Mouse (Mus musculus) retina, postnatal 1 day (tissue): Measurements from ENCODE around the gene Spata2.

ENCODE experiments used
- DNase-seq: peaks from one replicate; pipeline ENCODE4 v3.0.0-alpha.2; 2012

Gene Spata2

GRCm38 (mm10) chr2:167492713-167493636 lies at the start of gene Spata2:
Gene Spata2, minus strand, starts transcription at chr2:167492887.
- DNase-seq, result peak; percentile 94

- DNase-seq, result no peak
Observed at GRCm38 (mm10) chr2:167542361-167542760, 49.7 kb upstream of the Spata2 start.

DNA sequence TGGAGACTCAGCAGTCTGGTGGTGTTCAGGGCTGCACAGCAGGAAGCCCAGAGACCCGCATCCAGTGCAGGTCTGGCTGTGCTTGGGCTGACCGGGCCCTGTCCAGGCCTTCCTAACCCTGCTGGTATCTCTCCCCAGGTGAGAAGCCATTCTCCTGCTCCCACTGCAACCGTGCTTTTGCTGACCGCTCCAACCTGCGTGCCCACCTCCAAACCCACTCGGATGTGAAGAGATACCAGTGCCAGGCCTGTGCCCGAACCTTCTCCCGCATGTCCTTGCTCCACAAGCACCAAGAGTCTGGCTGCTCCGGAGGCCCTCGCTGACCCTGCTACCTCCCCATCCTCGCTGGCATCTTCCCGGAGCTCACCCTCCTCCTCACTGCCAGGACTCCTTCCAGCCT lies 49.1 kb upstream of the Spata2 start:
- DNase-seq, result no peak

GRCm38 (mm10) chr2:167541324-167541723 lies 48.6 kb upstream of the Spata2 start:
- no peak for DNase-seq

GRCm38 (mm10) chr2:167540477-167541110 lies 47.9 kb upstream of the Spata2 start:
- no peak for DNase-seq

- peak; percentile 49 for DNase-seq
Observed at GRCm38 (mm10) chr2:167539536-167540476, 47.1 kb upstream of the Spata2 start.

- DNase-seq, result no peak
Observed at GRCm38 (mm10) chr2:167538671-167539306, 46.1 kb upstream of the Spata2 start.

DNA sequence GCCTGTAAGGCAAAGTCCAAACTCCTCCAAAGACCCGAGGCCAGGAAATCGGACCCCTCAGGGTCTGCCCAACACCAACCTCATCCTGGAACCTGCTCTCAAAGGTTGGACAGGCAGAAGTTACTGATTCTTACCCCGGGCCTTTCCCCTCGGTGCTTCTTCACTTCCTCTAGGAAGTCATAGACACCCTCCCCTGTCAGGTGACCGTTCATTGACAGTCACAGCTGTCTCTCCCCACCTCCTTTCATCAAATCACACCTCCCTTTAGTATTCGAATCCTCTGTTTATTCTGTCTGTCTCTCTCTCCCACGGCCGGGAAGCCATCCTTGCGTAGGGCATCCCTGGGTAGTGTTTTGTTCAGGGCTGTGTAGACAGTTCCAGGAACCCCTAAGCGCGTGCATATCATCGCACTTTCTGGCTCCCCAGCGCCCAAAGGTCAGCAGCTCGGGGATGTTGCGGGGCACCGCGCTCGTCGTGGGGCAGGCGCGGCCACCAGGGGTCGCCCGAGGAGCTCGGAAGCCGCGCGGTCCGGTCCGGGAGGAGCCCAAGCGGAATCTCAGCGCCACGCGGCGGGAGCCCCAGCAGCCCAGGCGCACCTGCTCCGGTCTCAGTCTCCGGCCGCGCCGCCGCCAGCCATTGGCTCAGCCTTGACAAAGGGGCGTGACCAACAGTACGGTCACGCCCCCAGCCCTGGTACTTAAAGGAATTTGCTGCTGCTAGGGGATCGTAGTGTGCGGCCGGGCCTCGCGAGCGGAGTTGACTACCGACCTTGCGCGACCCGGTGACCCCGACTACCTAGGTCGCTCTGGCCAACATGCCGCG lies 45.0 kb upstream of the Spata2 start, which contains the start of gene Snai1:
TSS of gene Snai1 (plus strand) at position 720 of the 822 bp plus-strand sequence.
- peak; percentile 97 for DNase-seq

GRCm38 (mm10) chr2:167536320-167536945 lies 43.7 kb upstream of the Spata2 start:
- DNase-seq, result no peak

DNA sequence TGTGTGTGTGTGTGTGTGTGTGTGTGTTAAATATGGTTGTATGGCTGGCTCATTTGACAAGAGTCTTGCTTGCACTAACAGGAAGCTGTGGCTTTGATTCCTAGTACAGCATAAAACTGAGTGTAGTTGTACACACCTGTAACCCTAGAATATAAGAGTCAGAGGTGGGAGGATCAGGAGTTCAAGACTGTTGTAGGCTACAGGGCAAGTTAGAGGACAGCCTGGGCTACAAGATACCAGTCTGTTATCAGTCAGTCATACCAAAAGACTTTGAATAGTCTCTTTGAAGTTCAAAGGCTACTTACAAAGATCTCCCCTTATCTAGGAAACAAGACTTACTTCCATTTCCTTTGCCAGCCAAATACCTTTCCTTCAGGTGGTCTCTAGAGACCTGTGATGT lies 41.2 kb upstream of the Spata2 start:
- DNase-seq, result no peak

DNA sequence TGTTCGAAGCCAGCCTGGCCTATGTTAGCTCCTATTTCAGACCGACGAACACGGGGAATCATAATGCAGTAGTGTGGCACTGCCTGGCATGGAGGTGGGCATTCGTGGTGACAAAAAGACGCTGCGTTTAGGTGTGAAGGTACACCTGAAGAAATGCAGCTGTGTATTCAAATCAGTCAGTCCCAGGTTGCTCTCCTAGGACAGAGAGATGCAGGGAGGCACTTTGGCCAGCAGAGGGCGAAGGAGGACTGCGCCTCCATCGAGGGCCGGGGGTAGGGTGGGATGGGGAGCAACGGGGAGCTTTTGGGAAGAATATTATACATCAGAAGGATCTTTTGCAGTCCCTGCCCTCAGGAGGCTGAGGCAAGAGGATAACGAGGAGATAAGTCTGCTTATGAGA lies 39.4 kb upstream of the Spata2 start:
- DNase-seq, result peak; percentile 62

GRCm38 (mm10) chr2:167530536-167530935 lies 37.8 kb upstream of the Spata2 start:
- no peak for DNase-seq

GRCm38 (mm10) chr2:167529935-167530513 lies 37.3 kb upstream of the Spata2 start:
- no peak for DNase-seq

DNA sequence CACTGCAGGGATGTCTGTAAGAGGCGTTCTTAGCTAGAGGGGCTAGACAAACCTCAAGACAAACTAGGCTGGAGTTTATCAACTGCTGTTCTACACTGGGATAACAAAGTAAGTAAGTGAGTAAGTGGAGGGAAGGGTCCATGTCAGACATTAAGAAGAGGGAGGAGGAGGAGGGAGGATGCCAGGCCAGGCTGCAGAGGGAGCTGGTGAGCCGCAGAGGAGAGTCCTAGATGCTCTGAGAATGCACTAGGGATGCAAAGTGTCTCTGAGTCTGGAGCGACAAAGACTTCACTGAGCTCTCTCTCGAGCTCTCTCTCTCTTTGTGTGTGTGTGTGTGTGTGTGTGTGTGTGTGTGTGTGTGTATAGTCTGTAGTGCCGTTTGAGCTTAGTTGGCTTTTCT lies 35.6 kb upstream of the Spata2 start:
- peak; percentile 48 for DNase-seq

DNA sequence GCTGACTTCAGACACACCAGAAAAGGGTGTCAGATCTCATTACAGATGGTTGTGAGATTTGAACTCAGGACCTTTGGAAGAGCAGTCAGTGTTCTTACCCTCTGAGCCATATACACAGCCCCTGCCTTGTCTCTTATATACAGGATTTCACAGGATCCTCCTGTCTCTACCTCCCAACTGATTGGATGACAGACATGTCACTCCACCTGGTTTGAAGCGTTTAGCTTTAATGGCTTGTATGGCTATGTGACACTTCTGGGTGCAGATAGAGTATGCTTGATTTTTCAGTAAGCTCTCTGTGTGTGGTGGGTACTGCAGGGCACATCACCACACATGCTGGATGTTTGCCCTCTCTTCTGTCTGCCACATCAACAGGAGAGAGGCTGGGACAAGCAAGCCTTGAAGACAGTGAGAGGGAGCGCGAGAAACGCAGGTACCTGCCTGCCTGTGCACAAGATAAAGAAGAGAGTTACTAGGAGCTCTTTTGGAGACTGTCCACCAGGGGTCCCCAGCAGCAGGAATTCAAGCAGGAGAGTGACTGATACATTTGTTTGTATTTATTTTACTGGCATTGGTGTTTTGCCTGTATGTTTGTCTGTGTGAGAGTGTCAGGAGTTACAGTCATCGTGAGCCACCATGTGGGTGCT lies 27.0 kb upstream of the Spata2 start:
- DNase-seq, result peak; percentile 31

DNA sequence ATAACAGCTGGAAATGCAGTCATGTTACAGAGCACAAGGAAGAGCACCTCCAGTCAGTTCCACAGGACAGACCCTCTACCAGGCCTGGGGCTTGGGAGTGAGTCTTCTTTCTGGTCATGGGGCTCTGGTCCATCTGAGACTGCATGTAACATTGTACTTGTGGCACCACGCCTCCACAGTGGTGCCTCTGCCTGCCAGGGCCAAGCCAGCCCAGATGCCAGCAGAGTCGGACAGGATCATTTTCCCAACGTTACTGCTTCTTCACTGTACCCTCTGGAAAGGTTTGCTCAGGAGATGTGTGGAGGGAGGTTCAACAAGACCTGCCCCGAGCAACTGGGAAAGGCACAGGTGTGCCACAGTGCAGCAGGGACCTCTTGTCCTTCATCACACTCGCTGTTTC lies 23.0 kb upstream of the Spata2 start:
- DNase-seq, result no peak

DNA sequence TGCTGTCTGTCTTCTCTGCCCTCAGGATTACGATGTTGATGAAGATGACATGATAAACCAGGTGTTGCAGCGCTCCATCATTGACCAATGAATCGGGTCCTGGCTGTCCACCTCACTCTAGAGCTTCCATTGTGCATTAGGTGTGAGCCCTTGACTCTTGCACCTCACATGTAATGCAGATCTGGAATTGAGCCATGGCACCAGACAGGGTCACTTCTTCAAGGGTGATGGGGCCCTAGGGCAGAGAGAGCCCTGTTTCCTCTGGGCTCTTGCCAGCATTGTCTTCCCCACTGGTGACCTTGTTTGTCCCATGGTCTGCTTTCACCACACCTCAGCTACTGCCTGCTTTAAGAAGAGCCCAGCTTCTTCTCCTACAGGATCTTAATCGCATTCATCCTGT lies 22.0 kb upstream of the Spata2 start:
- no peak for DNase-seq

DNA sequence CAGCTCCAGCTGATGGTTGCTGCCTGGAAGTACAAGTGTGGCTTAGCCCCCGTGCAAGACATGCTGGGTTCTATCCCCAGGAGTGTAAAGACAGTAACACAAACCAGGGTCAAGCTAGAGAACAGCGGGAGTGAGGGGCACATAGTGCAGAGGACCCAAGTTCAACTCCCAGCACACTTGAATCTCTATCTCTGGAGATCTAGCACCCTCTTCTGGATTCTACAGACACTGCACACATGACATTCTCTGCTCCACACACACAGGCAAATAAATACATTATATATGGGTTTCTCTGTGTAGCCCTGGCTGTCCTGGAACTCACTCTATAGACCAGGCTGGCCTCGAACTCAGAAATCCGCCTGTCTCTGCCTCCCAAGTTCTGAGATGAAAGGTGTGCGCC lies 20.3 kb upstream of the Spata2 start:
- no peak for DNase-seq

DNA sequence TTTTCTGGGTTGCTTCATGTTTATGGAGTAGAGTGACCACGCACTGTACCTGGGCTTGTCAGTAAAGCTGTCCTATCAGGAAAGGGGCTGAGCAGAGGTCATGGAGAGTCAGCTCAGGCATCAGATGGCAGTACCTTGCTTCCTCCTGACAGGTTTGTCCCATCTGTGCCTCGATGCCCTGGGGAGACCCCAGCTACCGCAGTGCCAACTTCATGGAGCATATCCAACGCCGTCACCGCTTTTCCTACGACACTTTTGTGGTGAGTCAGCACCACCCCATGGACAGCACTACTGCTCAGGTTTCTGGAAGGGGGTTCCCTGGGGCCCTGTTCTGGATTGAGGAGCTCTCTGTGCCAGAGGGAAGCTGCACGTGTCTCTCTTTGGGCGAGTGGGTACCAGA lies 19.7 kb upstream of the Spata2 start:
- no peak for DNase-seq

GRCm38 (mm10) chr2:167510485-167510884 lies 17.8 kb upstream of the Spata2 start:
- DNase-seq, result no peak
